Mouse (Mus musculus) MEL (cell line): Measurements from ENCODE around the gene Inmt. TPM values are rescaled to one million over a fixed set of nuclear protein-coding genes. Genes with fewer than 3 reads are reported as not detected.

Experiments used
- DNase-seq: peaks from one replicate; pipeline ENCODE4 v3.0.0; 2011; ENCODE audit warnings: low read depth, low spot score
- H3K27ac ChIP-seq: 2 replicates; pipeline ENCODE4 v1.5.1; 2012; ENCODE audit warnings: low read depth, mild to moderate bottlenecking, control low read depth, low read length, moderate library complexity; ENCODE audit not compliant: control insufficient read depth
- H3K27me3 ChIP-seq, 2 experiments: fragments of 150-350 bp in 1 of 2; sonication (generic) in 1 of 2; 2 replicates each; pipeline ENCODE4 v1.6.1; 2012; ENCODE audit warnings: low read length in 2 of 2, mild to moderate bottlenecking in 2 of 2, improper control_type of control experiment in 1 of 2, moderate library complexity in 1 of 2; ENCODE audit not compliant: insufficient read depth in 2 of 2, control insufficient read depth in 1 of 2
- H3K36me3 ChIP-seq, 2 experiments: 2 replicates each; pipeline ENCODE4 v1.6.1; 2012 to 2014; ENCODE audit warnings: low read length in 2 of 2, improper control_type of control experiment in 1 of 2, inconsistent platforms in 1 of 2, mild to moderate bottlenecking in 1 of 2; ENCODE audit not compliant: insufficient read depth in 2 of 2, control insufficient read depth in 1 of 2
- H3K4me1 ChIP-seq, 2 experiments: fragments of 150-350 bp in 1 of 2; sonication (generic) in 1 of 2; 2 replicates each; pipeline ENCODE4 v1.6.1; 2012; ENCODE audit warnings: low read length in 2 of 2, improper control_type of control experiment in 1 of 2, mild to moderate bottlenecking in 1 of 2; ENCODE audit not compliant: insufficient read depth in 2 of 2, control insufficient read depth in 1 of 2
- H3K4me3 ChIP-seq, 2 experiments: fragments of 150-350 bp in 1 of 2; sonication (generic) in 1 of 2; 2 replicates each; pipeline ENCODE4 v1.5.1; 2012; ENCODE audit warnings: low read depth in 2 of 2, low read length in 2 of 2, mild to moderate bottlenecking in 2 of 2, moderate library complexity in 2 of 2, control low read depth in 1 of 2, improper control_type of control experiment in 1 of 2; ENCODE audit not compliant: control insufficient read depth in 1 of 2, insufficient read depth in 1 of 2
- H3K79me2 ChIP-seq: 2 replicates; pipeline ENCODE4 v1.6.1; 2012; ENCODE audit warnings: mild to moderate bottlenecking, low read length, moderate library complexity; ENCODE audit not compliant: control insufficient read depth, poor library complexity, insufficient read depth
- H3K9ac ChIP-seq: 2 replicates; pipeline ENCODE4 v1.6.1; 2012; ENCODE audit warnings: low read depth, mild to moderate bottlenecking, control low read depth, low read length, moderate library complexity; ENCODE audit not compliant: control insufficient read depth, poor library complexity, severe bottlenecking
- H3K9me3 ChIP-seq: fragments of 150-350 bp; sonication (generic); replicated peaks from 2 replicates; pipeline ENCODE4 v1.6.1; 2012; ENCODE audit warnings: mild to moderate bottlenecking, low read length, improper control_type of control experiment, moderate library complexity; ENCODE audit not compliant: insufficient read depth
- BHLHE40 ChIP-seq: IDR thresholded peaks from 2 replicates; pipeline ENCODE4 v1.6.1; 2012; ENCODE audit warnings: low read depth, mild to moderate bottlenecking, inconsistent platforms, low read length, improper control_type of control experiment, borderline replicate concordance
- ELF1 ChIP-seq: IDR thresholded peaks from 2 replicates; pipeline ENCODE4 v1.6.1; 2014; ENCODE audit warnings: low read depth, mild to moderate bottlenecking, inconsistent platforms, low read length, improper control_type of control experiment, moderate library complexity
- GATA1 ChIP-seq: IDR thresholded peaks from 2 replicates; pipeline ENCODE4 v1.6.1; 2011; ENCODE audit warnings: low read depth, low read length, improper control_type of control experiment
- HCFC1 ChIP-seq: IDR thresholded peaks from 2 replicates; pipeline ENCODE4 v1.6.1; 2012; ENCODE audit warnings: low read depth, mild to moderate bottlenecking, inconsistent platforms, low read length, improper control_type of control experiment, moderate library complexity
- KAT2A ChIP-seq: conservative IDR thresholded peaks from 2 replicates; pipeline ENCODE4 v1.6.1; 2012; ENCODE audit warnings: low read depth, low read length, improper control_type of control experiment, inconsistent platforms
- MYB ChIP-seq: IDR thresholded peaks from 2 replicates; pipeline ENCODE4 v1.6.1; 2011; ENCODE audit warnings: mild to moderate bottlenecking, low read depth, low read length, improper control_type of control experiment
- MYC ChIP-seq: IDR thresholded peaks from 2 replicates; pipeline ENCODE4 v1.6.1; 2011; ENCODE audit warnings: low read depth, mild to moderate bottlenecking, low read length, improper control_type of control experiment, moderate library complexity
- NRF1 ChIP-seq: IDR thresholded peaks from 2 replicates; pipeline ENCODE4 v1.6.1; 2014; ENCODE audit warnings: low read depth, mild to moderate bottlenecking, inconsistent platforms, low read length, improper control_type of control experiment, moderate library complexity; ENCODE audit not compliant: poor library complexity, insufficient read depth, severe bottlenecking
- POLR2A ChIP-seq, 2 experiments: IDR thresholded peaks; 2 replicates each; pipeline ENCODE4 v1.6.1; 2011 to 2012; ENCODE audit warnings: low read length in 2 of 2, mild to moderate bottlenecking in 2 of 2, control low read depth in 1 of 2, improper control_type of control experiment in 1 of 2, low read depth in 1 of 2, moderate library complexity in 1 of 2; ENCODE audit not compliant: control insufficient read depth in 1 of 2, insufficient read depth in 1 of 2, poor library complexity in 1 of 2
- POLR2AphosphoS2 ChIP-seq: IDR thresholded peaks from 2 replicates; pipeline ENCODE4 v1.6.1; 2011; ENCODE audit warnings: low read length, improper control_type of control experiment
- POLR2AphosphoS5 ChIP-seq: IDR thresholded peaks from 2 replicates; pipeline ENCODE4 v1.6.1; 2012; ENCODE audit warnings: low read depth, borderline replicate concordance, mild to moderate bottlenecking, inconsistent platforms, low read length, moderate library complexity, mixed read lengths
- RAD21 ChIP-seq: IDR thresholded peaks from 2 replicates; pipeline ENCODE4 v1.6.1; 2011; ENCODE audit warnings: mild to moderate bottlenecking, low read depth, low read length, improper control_type of control experiment
- SMC3 ChIP-seq: IDR thresholded peaks from 2 replicates; pipeline ENCODE4 v1.6.1; 2011; ENCODE audit warnings: low read depth, low read length, improper control_type of control experiment
- USF2 ChIP-seq, 2 experiments: IDR thresholded peaks; 2 replicates each; pipeline ENCODE4 v1.6.1; 2011 to 2012; ENCODE audit warnings: improper control_type of control experiment in 2 of 2, low read length in 2 of 2, borderline replicate concordance in 1 of 2, inconsistent platforms in 1 of 2, low read depth in 1 of 2, mild to moderate bottlenecking in 1 of 2; ENCODE audit not compliant: insufficient read depth in 1 of 2
- ZKSCAN1 ChIP-seq: IDR thresholded peaks from 2 replicates; pipeline ENCODE4 v1.6.1; 2012; ENCODE audit warnings: low read depth, mild to moderate bottlenecking, inconsistent platforms, low read length, improper control_type of control experiment, moderate library complexity
- ZNF384 ChIP-seq: IDR thresholded peaks from 2 replicates; pipeline ENCODE4 v1.6.1; 2012; ENCODE audit warnings: low read depth, mild to moderate bottlenecking, inconsistent platforms, low read length, improper control_type of control experiment
- polyA plus RNA-seq, 2 experiments: library from polyadenylated mRNA; stranded (reverse) in 1 of 2; unstranded in 1 of 2; fragments of >175 nt in 1 of 2; fragments of >200 nt in 1 of 2; gene quantifications; 2 replicates each; pipeline versions ENCODE4 v1.2.1 to v1.2.4; 2012; ENCODE audit warnings: low replicate concordance in 2 of 2, low read depth in 1 of 2; ENCODE audit not compliant: insufficient read length in 2 of 2, insufficient read depth in 1 of 2, missing spikeins in 1 of 2
- total RNA-seq: library from RNA; depleted of rRNA; stranded (reverse); fragments of 300-350 nt; gene quantifications from 2 replicates; pipeline ENCODE4 v1.2.3, GENCODE M21; 2012

Inmt gene
- total and polyA plus RNA-seq, 3 experiments: 0.11 to 0.42 TPM; not detected in 1

- H3K79me2 ChIP-seq: no peaks in the 10 kb centered on the region
- peak; percentile 45 for DNase-seq
- no peaks in the 10 kb centered on the region; a peak in 1 of 4 replicates for H3K27me3 ChIP-seq
- no peaks in the 10 kb centered on the region for H3K9me3 ChIP-seq
- peak within 1 kb of the TSS in 1 of 2 experiments; percentile 44; a peak in 2 of 4 replicates for H3K4me3 ChIP-seq
- H3K27ac ChIP-seq: no peak within 1 kb of the TSS
- TF ChIP-seq POLR2AphosphoS2 (no peak), HCFC1 (peak; percentile 70; the same call in 1 of the 2 replicates)
- TF ChIP-seq, all 39 proteins: peak for 1
- no peaks in the 10 kb centered on the region for H3K36me3 ChIP-seq
- no peaks in the 10 kb centered on the region for H3K4me1 ChIP-seq
- no peak within 1 kb of the TSS for H3K9ac ChIP-seq
These were observed 28.4 kb upstream of the Inmt start, which contains the start of gene Mindy4 for GRCm38 (mm10) chr6:55202913-55203910. Gene Mindy4 (plus strand): TSS chr6:55203383.

- Histone ChIP-seq H3K4me3 (no peak overlapping the region), H3K4me1 (no peaks in the 10 kb centered on the region), H3K27ac (no peak overlapping the region), H3K36me3 (no peaks in the 10 kb centered on the region), H3K27me3 (peaks cover 0 to 2% of the 10 kb centered on the region in 2 experiments; a peak in 2 of 4 replicates), H3K9ac (no peak overlapping the region), H3K9me3 (no peaks in the 10 kb centered on the region)
- DNase-seq: no peak
- TF ChIP-seq BHLHE40 (no peak), MYB (no peak), MYC (no peak), POLR2AphosphoS5 (no peak), ZNF384 (no peak), HCFC1 (no peak), USF2 (IDR thresholded peaks at IDR 0.05; ENCODE audit: borderline replicate concordance in 1 of 2, insufficient read depth in 1 of 2, low read depth in 1 of 2, low read length in 2 of 2) (no peak), POLR2A (IDR thresholded peaks at IDR 0.05; ENCODE audit: control insufficient read depth in 1 of 2, insufficient read depth in 1 of 2, low read depth in 1 of 2, low read length in 2 of 2, poor library complexity in 1 of 2) (no peak), NRF1 (no peak), ELF1 (no peak), ZKSCAN1 (no peak), SMC3 (no peak), RAD21 (no peak), KAT2A (no peak), GATA1 (no peak)
- TF ChIP-seq, all 39 proteins: peak for 0
- no peaks in the 10 kb centered on the region for H3K79me2 ChIP-seq
These were observed 24.2 kb upstream of the Inmt start for GRCm38 (mm10) chr6:55199047-55199446.
